Mouse (Mus musculus): ENCODE measurements around the gene Atp13a4.

DNA sequence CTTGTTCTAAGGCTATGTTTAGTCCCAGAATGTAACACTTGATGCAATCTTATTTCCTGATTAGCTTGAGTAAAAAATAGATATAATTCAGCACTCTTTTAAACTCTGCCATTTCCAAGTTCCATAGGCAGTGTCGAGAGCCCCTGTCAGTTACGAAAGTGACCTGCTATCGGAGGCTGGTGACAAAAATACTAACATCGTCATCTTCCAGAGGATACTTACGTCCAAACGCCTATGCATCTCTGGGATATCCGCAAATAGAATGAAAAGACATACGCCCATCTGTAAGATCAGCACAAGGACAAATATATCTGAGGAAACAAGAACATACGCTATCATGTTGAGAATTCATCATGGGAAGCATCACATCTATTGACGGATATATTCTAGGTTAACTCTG lies 137.3 kb downstream of the Atp13a4 start:
- TF ChIP-seq CHD2 (IDR thresholded peaks at IDR 0.05; ENCODE audit: low read depth, low read length) (no peak), ZNF384 (IDR thresholded peaks at IDR 0.05; ENCODE audit: low read depth, low read length) (no peak), MAFK (IDR thresholded peaks at IDR 0.05; ENCODE audit: insufficient read depth, low read depth, low read length) (no peak), ZC3H11A (IDR thresholded peaks at IDR 0.05; ENCODE audit: borderline replicate concordance, low read depth, low read length) (no peak), HCFC1 (IDR thresholded peaks at IDR 0.05; ENCODE audit: borderline replicate concordance, insufficient read depth, low read length) (no peak)

Measured in ES-E14 (cell line).